Mouse (Mus musculus) central nervous system, embryonic 14 days (tissue): ENCODE measurements around the gene Ssx9. TPM values are rescaled to one million over a fixed set of nuclear protein-coding genes. Genes with fewer than 3 reads are reported as not detected.

ENCODE experiments used
- polyA plus RNA-seq: library from polyadenylated mRNA; depleted of rRNA; stranded (reverse); fragments of >200 nt; gene quantifications from 2 replicates; pipeline ENCODE4 v1.2.3, GENCODE M21; 2012; rRNA removed

The Ssx9 gene
- not detected in 2 replicates for polyA plus RNA-seq

GRCm38 (mm10) chrX:8748132-8748531 lies at the start of gene Ssx9:
Gene Ssx9, plus strand, starts transcription at chrX:8748432.

GRCm38 (mm10) chrX:8803391-8803790 lies 55.2 kb downstream of the Ssx9 start, which contains the start of gene Ssxb5:
Gene Ssxb5, plus strand, starts transcription at chrX:8803691.

Other genes starting within 250 kb of the Ssx9 start
- not detected in 2 replicates for gene Gm14459, start 223.5 kb upstream of the Ssx9 start, polyA plus RNA-seq
- gene Ssxb6, start 200.2 kb upstream of the Ssx9 start, polyA plus RNA-seq = not detected in 2 replicates
- gene Ssxb3, start 156.6 kb upstream of the Ssx9 start, polyA plus RNA-seq = not detected in 2 replicates
- gene Ssxb8, start 57.6 kb upstream of the Ssx9 start, polyA plus RNA-seq = not detected in 2 replicates
- not detected in 2 replicates for gene Ssxb5, start 55.3 kb downstream of the Ssx9 start, polyA plus RNA-seq
- not detected in 2 replicates for gene Gm6592, start 95.6 kb downstream of the Ssx9 start, polyA plus RNA-seq
- not detected in 2 replicates for gene Gm5751, start 125.8 kb downstream of the Ssx9 start, polyA plus RNA-seq
- gene B630019K06Rik, start 143.9 kb downstream of the Ssx9 start, polyA plus RNA-seq = 30.0 and 31.2 TPM in 2 replicates
- gene Fthl17b, start 214.5 kb downstream of the Ssx9 start, polyA plus RNA-seq = not detected in 2 replicates
- not detected in 2 replicates for gene Fthl17c, start 228.1 kb downstream of the Ssx9 start, polyA plus RNA-seq
- not detected in 2 replicates for gene Fthl17d, start 238.3 kb downstream of the Ssx9 start, polyA plus RNA-seq